Mouse (Mus musculus) ovary, postnatal 36 days (tissue): ENCODE measurements around the gene Espn.

Experiments used
- DNase-seq: peaks from one replicate; pipeline ENCODE4 v3.0.0; 2022; ENCODE audit warnings: low spot score, mixed read lengths

Gene Espn

DNA sequence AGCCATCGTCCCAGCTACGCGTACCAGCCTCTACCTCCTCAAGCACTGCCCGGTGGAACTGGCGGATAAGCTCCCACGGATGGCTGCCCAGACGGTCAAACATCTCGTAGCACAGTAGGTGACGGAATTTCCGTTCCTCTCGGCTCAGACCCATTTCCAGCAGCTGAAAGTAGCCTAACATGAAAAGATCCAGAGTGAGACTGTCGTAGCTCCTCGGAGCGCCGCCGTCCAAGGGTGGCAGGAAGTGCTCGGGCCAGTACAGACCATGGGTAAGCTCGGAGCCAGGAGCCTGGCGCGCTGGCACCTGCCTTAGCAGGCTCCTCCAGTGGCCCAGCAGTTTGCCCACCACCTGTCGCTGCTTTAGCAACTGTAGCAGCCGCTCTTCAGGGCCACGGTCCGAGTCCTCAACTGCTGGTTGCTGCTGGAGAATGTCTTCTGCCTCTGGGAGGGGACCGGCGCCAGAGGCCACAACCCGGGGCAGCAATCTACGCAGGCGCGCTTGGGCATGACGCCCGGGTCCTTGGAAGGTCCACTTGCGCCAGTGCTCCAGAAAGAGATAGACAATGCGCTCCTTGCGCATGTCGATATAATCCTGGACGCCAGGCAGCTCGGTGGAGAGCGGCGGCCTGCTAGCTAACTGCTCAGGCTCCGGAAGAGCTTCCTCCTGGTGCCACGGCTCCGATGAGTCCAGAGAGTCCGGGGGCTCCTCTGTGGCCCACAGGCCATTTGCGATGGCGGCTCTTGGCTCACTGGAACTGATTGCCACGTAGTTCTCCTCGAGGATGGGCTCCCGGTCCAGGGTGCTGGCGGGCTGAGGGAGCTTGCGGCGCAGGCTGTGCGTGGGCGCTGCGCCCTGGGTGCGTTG lies 26.8 kb downstream of the Espn start:
- DNase-seq: peak; percentile 68

DNA sequence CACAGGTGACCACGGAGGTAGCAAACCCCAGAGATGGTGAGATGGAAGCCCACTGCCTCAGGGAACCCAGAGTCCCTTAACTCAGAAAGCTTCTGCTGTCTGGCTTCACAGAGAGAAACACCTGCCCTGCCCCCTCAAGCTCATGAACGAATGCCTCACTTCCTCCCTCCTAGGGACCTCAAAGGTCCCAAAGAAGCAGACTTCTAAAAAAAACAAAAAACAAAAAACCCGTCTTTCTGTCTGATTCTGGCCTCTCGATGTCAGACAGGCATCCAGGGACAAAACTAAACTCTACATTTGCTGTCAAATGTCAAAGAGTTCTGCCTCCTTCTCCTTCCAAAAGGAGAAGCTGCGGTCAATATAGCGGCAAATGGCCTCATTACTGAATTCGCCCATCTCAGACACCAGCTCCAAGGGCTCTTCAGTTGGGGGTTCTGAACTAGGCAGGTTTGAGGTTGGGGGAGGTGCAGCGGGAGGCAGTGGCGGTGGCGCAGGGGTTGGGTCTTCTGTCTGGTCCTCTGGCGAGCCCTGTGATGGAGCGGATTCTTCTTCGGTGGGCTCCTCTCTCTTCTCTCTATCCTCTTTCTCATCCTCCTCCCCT lies 27.7 kb downstream of the Espn start:
- no peak for DNase-seq

DNA sequence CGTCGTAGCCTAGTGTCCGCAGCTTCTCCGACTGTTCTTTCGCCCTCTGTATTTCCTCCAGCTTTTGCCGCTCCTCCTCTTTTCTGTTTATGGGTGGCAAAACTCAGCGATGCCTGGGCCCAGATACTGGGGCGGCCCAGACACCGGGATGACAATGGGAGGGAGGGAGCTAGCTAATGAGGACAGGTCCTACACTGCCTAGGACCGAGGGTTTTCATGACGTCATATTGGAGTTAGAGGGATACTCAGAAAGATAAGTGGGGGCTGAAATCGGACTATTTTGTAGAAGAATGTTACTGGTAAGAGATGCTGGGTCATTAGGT lies 31.0 kb downstream of the Espn start:
- DNase-seq: no peak

DNA sequence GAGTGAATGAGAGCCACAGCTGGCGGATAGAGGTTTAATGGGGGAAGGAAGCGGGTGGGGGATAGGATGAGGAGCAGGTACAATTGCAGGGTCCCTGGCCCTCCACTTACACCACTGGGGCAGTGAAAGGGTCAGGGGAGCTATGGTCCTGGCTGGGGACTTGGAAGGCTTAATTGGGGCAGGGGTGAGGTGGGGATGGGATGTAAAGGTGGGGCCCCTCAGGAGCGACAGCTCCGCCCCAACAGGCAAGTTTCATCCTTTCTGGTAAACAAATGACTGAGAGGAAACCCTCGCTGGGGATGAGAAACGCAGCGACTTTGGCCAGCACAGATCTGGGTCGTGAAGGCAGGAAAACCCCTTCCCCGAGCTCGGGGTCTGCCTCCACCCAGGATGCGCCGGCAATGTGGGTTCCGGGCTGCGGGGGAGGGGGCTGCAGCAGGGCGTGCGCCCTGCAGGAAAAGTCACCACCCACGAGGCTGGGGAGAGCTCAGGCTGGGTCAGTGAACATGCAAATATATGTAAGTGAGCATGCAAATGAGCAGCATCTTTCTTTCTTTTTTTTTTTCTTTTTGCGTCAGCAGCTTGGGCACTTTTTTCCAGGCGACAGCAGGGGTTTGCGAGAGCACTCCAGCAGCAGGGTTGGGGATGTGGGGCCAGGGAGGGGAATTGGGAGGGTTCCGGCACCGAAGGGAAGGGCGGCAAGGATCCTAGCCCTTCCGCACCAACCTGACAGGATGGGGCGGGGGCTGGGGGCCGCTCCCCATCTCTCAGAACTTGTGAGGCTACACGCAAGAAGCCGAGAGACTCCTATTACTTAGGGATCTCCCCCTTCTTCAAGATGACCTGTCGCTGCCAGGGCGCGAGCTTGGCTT lies 31.6 kb downstream of the Espn start:
- no peak for DNase-seq

DNA sequence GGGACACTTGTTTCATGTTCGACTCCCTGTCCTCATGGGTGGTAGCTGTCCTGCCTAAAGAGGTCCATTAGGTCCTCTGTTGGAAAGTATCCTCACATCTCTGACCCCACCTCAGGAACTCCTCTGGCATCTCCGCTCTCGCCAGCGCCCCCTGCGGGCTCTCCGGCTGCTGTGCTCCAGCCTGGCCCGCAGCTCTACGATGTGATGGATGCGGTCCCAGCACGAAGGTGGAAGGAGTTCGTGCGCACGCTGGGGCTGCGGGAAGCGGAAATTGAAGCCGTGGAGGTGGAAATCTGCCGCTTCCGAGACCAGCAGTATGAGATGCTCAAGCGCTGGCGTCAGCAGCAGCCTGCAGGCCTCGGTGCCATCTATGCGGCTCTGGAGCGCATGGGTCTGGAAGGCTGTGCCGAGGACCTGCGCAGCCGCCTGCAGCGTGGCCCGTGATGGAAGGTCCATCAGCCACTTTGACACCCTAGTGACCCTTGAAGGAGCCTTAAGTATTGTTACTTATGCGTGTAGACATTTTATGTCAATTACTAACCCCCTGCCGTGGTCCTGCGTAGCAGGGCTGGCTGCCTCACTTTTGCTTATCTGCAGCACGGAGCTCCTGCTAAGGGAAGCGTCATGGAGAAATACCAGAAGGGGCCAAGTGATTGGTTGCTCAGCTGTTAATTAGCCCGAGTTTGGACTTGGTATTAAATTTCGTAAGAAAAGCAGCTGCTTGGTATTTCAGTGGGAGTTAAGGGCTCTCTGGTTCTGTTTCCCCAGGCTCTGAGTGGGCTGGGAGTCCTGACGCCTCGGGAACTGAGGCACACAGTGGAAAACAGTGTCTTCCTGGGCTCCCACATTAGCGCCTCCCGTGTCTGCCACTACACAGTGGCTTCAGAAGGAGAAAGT lies 32.5 kb downstream of the Espn start:
- DNase-seq: peak; percentile 60

DNA sequence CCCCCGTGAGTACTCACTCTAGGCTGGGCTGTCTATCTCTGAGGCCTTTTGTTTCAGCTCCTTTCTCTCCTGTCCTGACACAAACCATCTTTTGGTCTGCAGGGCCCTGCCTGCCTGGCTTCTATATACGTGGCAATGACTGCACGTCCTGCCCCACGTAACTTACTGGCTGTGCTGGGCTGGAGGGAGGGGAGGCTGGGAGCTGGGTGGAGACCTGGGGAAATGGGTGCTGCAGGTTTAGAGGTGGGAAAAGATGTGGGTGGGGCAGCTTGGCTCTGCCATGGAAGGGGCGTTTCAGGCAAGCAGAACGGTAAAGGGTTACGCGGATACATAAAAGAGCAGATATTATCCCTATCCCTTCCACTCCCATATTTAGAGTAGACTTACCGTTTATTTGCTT lies 34.6 kb downstream of the Espn start:
- no peak for DNase-seq

DNA sequence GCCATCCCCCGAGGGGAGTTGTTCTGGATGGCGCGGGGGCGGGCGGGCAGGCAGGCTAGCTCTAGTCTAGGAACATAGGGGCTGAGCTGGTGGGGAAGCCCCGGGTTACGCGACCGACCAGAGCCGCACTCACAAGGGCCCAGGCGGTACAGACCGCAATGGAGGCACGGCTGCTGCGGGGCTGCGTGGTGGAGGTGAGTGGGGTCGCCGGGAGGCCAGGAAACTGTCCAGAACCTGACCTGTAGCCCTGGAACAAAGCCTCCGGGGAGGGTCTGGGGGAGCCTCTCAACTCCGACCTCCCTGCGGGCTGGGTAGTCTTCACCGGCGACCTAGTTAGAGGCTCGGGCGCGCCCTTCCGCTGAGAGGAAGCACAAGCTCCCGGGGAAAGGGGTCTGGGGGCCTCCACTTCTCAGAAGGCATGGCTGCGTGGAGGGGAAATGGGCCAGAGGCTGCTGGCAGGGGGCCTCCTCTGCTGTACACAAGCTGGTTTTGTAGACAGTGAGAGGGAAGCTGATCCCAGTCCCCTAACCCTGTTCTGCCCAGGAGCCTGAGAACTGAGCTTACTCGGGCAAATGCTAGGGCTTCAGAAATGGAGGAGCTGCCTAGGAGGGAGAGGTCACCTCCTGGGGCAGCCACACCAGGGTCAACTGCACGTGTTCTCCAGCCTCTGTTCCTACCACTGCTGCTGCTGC lies 36.1 kb downstream of the Espn start, which contains the start of gene Tnfrsf25:
TSS of gene Tnfrsf25 (plus strand) at position 14 of the 692 bp plus-strand sequence.
- no peak for DNase-seq

DNA sequence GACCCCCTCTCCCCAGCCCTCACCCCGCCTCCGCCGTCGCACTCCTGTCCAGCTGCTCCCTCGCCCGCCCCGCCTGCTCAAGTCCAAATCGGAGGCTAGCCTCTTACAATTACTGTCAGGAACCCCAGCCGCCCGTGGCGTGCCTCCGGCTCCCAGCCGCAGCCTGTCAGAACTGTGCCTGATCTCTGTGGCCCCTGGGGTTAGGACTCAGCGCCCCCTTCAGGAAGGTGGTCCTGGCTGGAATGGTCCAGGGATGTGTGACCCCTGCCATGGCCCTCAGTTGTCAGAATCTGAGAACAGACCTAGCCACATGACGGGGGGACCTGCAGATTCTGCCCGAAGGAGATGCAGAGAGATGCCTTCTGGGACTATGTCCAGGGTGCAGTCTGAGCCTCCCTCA lies 38.1 kb downstream of the Espn start:
- DNase-seq: no peak

DNA sequence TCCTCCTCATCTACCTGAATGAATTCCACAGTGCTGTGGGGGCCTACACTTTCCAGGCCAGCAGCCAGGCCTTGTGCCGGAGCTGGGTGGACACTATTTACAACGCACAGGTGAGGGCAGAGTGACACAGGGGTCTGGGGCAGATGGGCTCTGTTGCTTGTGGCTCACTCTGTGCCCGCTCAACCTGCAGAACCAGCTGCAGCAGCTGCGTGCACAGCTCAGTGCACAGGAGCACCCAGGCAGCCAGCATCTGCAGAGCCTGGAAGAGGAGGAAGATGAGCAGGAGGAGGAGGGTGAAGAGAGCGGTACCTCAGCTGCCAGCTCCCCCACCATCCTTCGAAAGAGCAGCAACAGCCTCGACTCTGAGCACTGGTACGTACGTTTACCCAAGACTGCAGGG lies 39.8 kb downstream of the Espn start:
- DNase-seq: no peak

DNA sequence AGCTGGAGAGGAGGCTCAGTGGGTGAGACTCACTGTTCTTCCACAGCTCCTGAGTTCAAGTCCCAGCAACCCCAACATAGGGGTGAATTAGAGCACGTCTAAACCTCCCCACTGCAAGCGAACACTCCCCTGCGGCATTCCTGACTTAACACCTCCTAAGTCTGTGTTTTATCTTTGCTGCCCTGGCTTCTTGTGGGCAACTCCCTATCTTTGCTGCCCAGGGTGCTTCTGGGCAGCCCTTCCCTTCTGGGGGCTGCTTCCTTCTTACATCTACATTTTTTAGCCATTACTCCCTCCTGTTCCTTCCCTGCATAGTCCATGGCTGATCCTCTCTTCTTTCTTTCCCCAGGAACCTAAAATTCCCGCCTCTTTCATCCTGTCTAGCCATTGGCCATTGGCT lies 41.5 kb downstream of the Espn start:
- no peak for DNase-seq

DNA sequence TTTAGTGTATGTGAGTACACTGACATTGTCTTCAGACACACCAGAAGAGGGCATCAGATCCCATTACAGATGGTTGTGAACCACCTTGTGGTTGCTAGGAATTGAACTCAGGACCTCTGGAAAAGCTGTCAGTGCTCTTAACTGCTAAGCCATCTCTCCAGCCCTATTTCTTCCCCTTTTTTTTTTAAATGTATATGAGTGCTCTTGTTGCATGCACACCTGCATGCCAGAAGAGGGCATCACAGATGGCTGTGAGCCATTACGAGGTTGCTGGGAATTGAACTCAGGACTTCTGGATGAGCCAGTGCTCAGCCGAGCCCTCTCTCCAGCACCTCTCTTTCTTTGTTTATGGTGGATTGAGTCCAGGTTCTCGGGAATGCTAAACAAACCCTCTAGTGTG lies 42.7 kb downstream of the Espn start:
- DNase-seq: no peak

DNA sequence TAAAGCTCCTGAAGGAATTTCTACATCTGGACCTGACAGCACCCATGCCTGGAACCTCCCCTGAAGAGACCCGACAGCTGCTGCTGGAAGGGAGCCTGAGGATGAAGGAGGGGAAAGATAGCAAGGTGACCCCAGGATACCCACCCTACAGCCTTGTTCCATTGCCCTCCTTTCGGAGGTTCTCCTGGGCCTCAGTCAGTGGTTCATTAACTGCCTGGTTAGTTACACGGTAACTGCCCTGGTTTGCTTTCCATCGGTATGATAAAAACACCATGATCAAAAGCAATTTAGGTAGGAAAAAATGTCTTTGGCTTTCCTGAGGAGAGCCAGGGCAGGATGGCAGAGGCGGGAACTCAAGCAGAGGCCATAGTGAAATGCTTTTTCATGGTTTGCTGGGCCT lies 43.5 kb downstream of the Espn start:
- DNase-seq: no peak

DNA sequence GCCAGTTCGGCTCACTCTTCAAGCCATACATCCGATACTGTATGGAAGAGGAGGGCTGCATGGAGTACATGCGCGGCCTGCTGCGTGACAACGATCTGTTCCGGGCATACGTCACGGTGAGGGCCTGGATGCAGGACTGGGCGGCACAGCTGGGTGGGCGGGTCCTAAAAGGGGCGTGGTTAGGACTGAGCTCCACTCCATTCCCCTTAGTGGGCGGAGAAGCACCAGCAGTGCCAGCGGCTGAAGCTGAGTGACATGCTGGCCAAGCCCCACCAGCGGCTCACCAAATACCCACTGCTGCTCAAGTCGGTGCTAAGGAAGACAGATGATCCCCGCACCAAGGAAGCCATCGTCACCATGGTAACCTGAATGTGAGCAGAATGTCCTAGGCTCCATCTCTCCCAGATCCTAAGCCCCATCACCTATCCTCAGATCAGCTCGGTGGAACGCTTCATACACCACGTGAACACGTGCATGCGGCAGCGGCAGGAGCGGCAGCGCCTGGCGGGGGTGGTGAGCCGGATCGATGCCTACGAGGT lies 44.1 kb downstream of the Espn start:
- DNase-seq: peak; percentile 57

DNA sequence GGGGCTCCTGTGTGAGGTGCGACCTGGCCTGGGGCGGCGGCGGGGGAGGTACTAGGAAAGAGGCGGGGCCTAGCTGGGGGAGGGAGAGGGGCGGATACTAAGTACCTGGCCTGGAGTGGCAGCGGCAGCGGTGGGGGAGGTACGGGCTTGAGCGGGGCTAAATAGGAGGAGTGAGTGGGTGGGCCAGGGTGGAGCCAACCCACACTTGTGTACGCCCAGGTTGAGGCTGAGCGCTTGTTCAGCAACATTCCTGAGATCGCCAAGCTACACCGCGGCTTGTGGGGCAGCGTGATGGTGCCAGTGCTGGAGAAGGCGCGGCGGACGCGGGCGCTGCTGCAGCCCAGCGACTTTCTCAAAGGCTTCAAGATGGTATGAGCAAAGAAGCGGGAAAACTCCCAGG lies 44.7 kb downstream of the Espn start:
- peak; percentile 50 for DNase-seq

DNA sequence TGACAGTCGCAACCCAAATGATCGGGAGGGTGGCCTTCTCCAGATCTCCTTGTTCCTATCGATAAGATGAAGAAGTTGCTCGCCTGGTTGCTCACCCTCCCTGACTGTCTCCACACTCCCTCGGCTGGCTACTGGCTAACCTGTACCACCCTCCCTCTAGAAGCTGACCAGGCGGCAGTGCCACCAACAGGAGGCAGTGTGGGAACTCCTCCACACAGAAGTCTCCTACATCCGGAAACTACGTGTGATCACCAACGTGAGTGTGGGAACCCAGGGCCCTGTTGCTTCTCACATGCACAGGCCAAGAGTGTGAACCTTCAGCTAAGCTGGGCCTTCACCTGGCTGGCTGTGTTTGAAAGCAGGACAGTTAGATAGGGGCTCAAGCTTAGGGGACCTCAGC lies 45.4 kb downstream of the Espn start:
- DNase-seq: no peak

DNA sequence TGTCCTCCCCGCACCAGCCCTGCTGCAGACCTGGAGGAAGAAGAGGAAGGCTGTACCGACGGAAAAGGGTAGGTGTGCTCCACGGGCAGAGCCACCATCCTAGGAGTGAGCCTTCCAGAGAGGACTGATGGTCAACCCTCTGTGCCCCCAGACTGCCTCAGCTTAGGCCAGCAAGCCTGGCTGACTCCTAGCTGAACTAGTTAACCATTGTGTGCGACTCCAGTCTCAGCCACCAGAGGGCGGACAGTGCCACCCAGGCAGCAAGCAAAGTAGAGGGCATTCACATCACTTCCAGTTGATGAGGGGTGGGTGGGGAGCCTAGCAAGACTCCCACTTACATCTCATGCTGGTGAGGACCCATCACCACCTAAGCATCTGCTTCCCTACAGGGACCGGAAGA lies 49.1 kb downstream of the Espn start:
- DNase-seq: peak; percentile 72

DNA sequence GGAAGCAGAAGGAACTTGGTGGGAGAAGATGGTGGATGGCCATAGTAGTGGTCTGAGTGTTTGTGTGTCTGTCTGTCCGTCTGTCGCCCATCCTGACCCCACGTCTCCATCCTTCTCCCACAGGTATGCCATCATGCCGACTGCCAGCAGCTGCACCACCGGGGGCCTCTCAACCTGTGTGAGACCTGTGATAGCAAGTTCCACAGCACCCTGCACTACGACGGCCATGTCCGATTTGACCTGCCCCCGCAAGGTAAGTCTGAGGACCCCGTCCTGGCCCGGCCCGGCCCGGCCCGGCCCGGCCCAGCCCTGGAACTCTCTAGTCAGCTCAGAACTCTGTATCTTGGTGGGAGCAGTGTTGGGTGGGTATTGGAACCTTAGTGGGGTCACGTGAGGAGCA lies 50.2 kb downstream of the Espn start:
- no peak for DNase-seq

DNA sequence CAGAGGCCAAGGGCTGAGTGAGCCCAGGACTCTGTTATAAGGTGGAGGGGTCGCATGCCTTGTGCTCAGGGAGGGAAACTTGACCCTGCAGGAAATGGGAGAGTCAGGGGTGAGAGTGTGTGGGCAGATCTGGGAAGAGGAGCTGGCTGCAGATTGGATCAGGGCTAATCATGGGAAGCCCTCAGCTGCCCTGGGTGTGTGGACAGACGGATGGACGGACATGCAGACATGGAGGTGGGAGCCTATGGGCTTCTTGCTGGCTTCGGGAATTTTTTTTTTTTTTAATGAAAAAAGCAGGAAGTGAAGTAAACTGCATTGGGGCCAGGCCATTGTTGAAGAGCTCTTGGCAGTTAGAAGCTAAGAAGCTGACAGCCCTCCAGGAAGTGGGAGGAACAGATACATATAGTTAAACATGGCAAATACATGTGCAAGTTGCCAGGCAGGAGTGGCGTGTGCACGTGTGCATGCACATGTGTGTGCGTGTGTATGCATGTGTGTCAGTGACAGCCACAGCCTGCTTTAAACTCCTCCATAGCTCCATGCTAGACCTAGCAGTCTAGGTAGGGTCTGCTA lies 51.0 kb downstream of the Espn start:
- DNase-seq: no peak

DNA sequence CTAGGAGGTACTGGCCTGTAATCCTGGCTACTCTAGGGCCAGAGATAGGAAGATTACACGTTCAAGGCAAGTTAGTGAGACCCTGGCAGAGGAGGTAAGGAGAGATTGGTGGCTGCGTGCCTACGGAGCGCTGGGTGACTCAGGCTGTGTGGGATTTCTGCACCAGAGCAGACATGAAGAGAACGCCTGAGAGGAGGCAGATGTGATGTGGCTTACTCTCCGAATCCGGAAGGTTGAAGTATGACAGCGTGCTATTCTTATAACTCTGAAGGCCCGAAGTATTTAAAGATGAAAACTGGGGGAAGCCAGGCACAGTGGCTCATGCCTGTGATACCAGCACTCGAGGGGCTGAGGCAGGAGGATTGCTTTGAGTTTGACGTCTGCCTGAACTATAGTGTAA lies 51.6 kb downstream of the Espn start:
- DNase-seq: no peak

DNA sequence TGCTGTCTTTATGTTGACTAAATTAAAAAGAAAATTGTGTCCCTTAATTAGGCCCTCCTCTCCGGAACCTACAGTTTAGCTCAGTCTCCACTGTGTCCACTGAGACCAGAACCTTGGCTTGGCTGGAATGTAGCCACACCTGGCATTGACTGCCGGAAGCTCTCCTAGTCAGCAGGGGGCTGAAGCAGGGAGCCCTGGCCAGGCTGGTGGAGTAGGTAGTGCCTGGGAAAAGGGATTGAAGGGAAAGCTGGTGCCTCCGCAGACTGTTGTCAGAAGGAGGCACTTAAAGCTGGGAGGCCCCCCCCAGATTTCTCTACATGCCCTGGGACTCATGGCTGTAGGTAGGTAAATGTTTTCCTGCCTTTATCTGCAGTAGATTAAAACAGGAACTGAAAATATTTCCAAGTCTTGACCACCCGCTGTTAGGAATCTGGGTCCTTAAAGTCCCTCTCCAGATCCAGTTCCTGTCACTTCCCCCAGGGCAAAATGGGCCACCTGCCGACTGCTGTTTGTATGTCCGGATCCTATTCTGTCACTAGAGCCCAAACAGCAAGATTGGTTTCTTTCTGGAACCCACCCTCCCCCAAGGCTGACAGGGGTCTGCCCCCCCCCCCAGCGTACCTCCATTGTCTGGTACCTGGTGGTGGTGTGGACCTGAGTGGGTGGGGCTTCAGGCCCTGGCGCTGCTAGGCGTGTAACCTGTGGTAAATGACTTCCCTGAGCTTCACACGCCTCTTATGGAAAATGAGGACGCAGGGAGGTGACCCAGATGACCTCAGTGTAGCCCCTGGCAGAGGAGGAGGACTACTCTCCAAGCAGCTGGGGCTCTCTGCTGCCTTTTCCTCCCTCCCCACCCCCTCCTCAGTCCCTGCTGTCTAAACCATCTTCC lies 54.0 kb downstream of the Espn start:
- DNase-seq: no peak
